Mouse (Mus musculus): ENCODE measurements around the gene Gpbar1.

DNA sequence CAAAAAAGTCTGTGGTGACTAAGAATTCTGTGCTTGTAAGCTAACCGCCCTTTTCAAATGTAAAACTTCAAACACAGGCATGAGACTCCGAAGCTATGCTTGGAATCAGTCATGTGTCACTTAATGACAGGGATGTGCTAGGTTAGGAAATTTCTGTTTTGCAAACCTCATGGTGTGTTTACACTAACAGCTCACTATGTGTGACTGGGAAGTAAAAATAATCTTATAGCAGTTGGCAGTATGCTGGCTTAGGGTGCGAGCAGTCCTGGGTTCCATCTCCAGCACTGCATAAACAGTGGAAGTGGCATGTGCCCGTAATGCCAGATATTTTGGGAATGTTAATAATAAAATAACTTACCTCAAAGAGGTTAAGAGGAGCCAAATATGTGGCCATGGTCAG lies 26.6 kb downstream of the Gpbar1 start:
- no peak for TF ChIP-seq POLR2A (IDR thresholded peaks at IDR 0.05; ENCODE audit: borderline replicate concordance, extremely low read depth, low read depth, low read length)
- TF ChIP-seq CTCF (IDR thresholded peaks at IDR 0.05; ENCODE audit: insufficient read depth, low read length) = no peak
